In genomic region chr4:14017384-14017783, GRCm38 (mm10) we compare ENCODE assay signal across 17 mouse cellular contexts.
"Had no signal": no experiment of that assay in that cellular context is flagged by ENCODE, and none has a peak within 500 bp of the region (broad histone marks: within the 10 kb centered on the region; RNA-seq: fewer than 3 reads in every experiment).

No protein-coding gene starts in this region.

- H3K27me3 ChIP-seq: neural tube, embryonic 12.5 days; neural tube, embryonic 13.5 days; neural tube, embryonic 15.5 days; stomach, embryonic 15.5 days had no signal

- DNase-seq: retina, postnatal 1 day; right cerebral cortex, adult 18-20 months; right cerebral cortex, postnatal 14 days; right cerebral cortex, postnatal 25 days; right cerebral cortex, postnatal 4 days; spleen, adult 18-20 months; thymus, adult 18-20 months; thymus, adult 2 months; thymus, postnatal 14 days; thymus, postnatal 25 days; thymus, postnatal 36 days; thymus, postnatal 4 days had no signal

- H3K9ac ChIP-seq: neural tube, embryonic 12.5 days; neural tube, embryonic 13.5 days; neural tube, embryonic 15.5 days; stomach, embryonic 15.5 days had no signal

- H3K4me2 ChIP-seq: neural tube, embryonic 12.5 days; neural tube, embryonic 13.5 days; neural tube, embryonic 15.5 days; stomach, embryonic 15.5 days had no signal

- H3K27ac ChIP-seq: neural tube, embryonic 12.5 days; neural tube, embryonic 13.5 days; neural tube, embryonic 15.5 days; stomach, embryonic 15.5 days; stomach, postnatal 0 days had no signal

- H3K4me3 ChIP-seq: neural tube, embryonic 12.5 days; neural tube, embryonic 13.5 days; neural tube, embryonic 15.5 days; stomach, embryonic 15.5 days had no signal

- H3K4me1 ChIP-seq: neural tube, embryonic 12.5 days; neural tube, embryonic 13.5 days; neural tube, embryonic 15.5 days; stomach, embryonic 15.5 days had no signal

- H3K9me3 ChIP-seq: neural tube, embryonic 12.5 days; neural tube, embryonic 13.5 days; neural tube, embryonic 15.5 days; stomach, embryonic 15.5 days had no signal

- H3K36me3 ChIP-seq: neural tube, embryonic 12.5 days; neural tube, embryonic 13.5 days; neural tube, embryonic 15.5 days; stomach, embryonic 15.5 days had no signal
